Mouse (Mus musculus) heart, adult 18-20 months (tissue): ENCODE data around the gene Ift20. TPM values are rescaled to one million over a fixed set of nuclear protein-coding genes. Genes with fewer than 3 reads are reported as not detected.

Experiments used
- DNase-seq, 2 experiments: peaks; one replicate each; pipeline ENCODE4 v3.0.0; 2021 to 2022; ENCODE audit warnings: mixed read lengths in 1 of 2
- long read RNA-seq, 2 experiments: library from polyadenylated mRNA; stranded (forward); transcript quantifications; one replicate each; pipeline ENCODE4 v2.0.0; 2021
- total RNA-seq, 2 experiments: library from RNA; stranded (reverse); gene quantifications; 2 replicates each; pipeline ENCODE4 v1.2.3; 2021

The Ift20 gene
- total RNA-seq, result 10 to 100 TPM; 31.9 to 32.6 TPM
- long read RNA-seq, experiment 1, transcript Ift20-202 (5 exons, 582 nt), result minor isoform, 8 of 52 reads
- long read RNA-seq, experiment 1, transcript Ift20-203 (6 exons, 1,141 nt), result major isoform, 39 of 52 reads
- long read RNA-seq, experiment 1, partial matches to known transcripts, result 0 of 52 reads
- long read RNA-seq, experiment 1, other reads (novel, unspliced or antisense), result 4 of 52 reads
- long read RNA-seq, experiment 2, transcript Ift20-203 (6 exons, 1,141 nt), result major isoform, 28 of 48 reads
- long read RNA-seq, experiment 2, transcript Ift20-202 (5 exons, 582 nt), result minor isoform, 10 of 48 reads
- long read RNA-seq, experiment 2, partial matches to known transcripts, result 0 of 48 reads
- long read RNA-seq, experiment 2, other reads (novel, unspliced or antisense), result 9 of 48 reads

GRCm38 (mm10) chr11:78536080-78536689 lies at the start of gene Ift20, which contains the start of gene Tnfaip1:
TSS of gene Ift20 (plus strand) at chr11:78536361.
TSS of gene Tnfaip1 (minus strand) at chr11:78536332.
- DNase-seq, result peak; percentile 98 to 99

GRCm38 (mm10) chr11:78488168-78488567 lies 48.0 kb upstream of the Ift20 start:
- DNase-seq, result peak; percentile 60 to 87

- no peak for DNase-seq
Observed at GRCm38 (mm10) chr11:78490781-78491241, 45.4 kb upstream of the Ift20 start.

- peak in 1 of 2 experiments; percentile 51 for DNase-seq
Observed at GRCm38 (mm10) chr11:78495904-78496303, 40.3 kb upstream of the Ift20 start.

- DNase-seq, result no peak
Observed at GRCm38 (mm10) chr11:78497071-78497541, 39.1 kb upstream of the Ift20 start.

- DNase-seq, result peak; percentile 93 to 95
Observed at GRCm38 (mm10) chr11:78497544-78498522, 38.3 kb upstream of the Ift20 start, which contains the start of gene Sarm1. TSS of gene Sarm1 (minus strand) at chr11:78497754.

- peak; percentile 56 to 73 for DNase-seq
Observed at GRCm38 (mm10) chr11:78499004-78499403, 37.2 kb upstream of the Ift20 start, which contains the start of gene Vtn. TSS of gene Vtn (plus strand) at chr11:78499091.

GRCm38 (mm10) chr11:78499543-78499942 lies 36.6 kb upstream of the Ift20 start:
- no peak for DNase-seq

GRCm38 (mm10) chr11:78500623-78501202 lies 35.4 kb upstream of the Ift20 start:
- no peak for DNase-seq

- DNase-seq, result no peak
Observed at GRCm38 (mm10) chr11:78501529-78501928, 34.6 kb upstream of the Ift20 start.

- no peak for DNase-seq
Observed at GRCm38 (mm10) chr11:78502909-78503650, 33.1 kb upstream of the Ift20 start, which contains the start of gene Sebox. TSS of gene Sebox (plus strand) at chr11:78503447.

- DNase-seq, result no peak
Observed at GRCm38 (mm10) chr11:78505430-78505829, 30.7 kb upstream of the Ift20 start.

- DNase-seq, result no peak
Observed at GRCm38 (mm10) chr11:78509148-78509547, 27.0 kb upstream of the Ift20 start.

- peak; percentile 92 to 93 for DNase-seq
Observed at GRCm38 (mm10) chr11:78512025-78512957, 23.9 kb upstream of the Ift20 start, which contains the start of the genes Tmem199 and Poldip2. TSS of gene Tmem199 (minus strand) at chr11:78512172. TSS of gene Poldip2 (plus strand) at chr11:78512193.

GRCm38 (mm10) chr11:78513106-78513790 lies 22.9 kb upstream of the Ift20 start:
- no peak for DNase-seq

GRCm38 (mm10) chr11:78515549-78516325 lies 20.4 kb upstream of the Ift20 start:
- DNase-seq, result no peak

GRCm38 (mm10) chr11:78518931-78519330 lies 17.2 kb upstream of the Ift20 start:
- DNase-seq, result no peak

- peak in 1 of 2 experiments; percentile 35 for DNase-seq
Observed at GRCm38 (mm10) chr11:78521880-78522279, 14.3 kb upstream of the Ift20 start.
